Mouse (Mus musculus) MEL (cell line): ENCODE measurements at regions not wholly inside any gene's neighbourhood (a gene's known extent, or its start where the extent isn't known, plus 50 kb on each side); places are given as distances from the start of the nearest gene placed in this dataset.

ENCODE experiments used
- DNase-seq: peaks from one replicate; pipeline ENCODE4 v3.0.0; 2011; ENCODE audit warnings: low read depth, low spot score
- H3K27ac ChIP-seq: 2 replicates; pipeline ENCODE4 v1.5.1; 2012; ENCODE audit warnings: low read depth, mild to moderate bottlenecking, control low read depth, low read length, moderate library complexity; ENCODE audit not compliant: control insufficient read depth
- H3K27me3 ChIP-seq, 2 experiments: fragments of 150-350 bp in 1 of 2; sonication (generic) in 1 of 2; 2 replicates each; pipeline ENCODE4 v1.6.1; 2012; ENCODE audit warnings: low read length in 2 of 2, mild to moderate bottlenecking in 2 of 2, improper control_type of control experiment in 1 of 2, moderate library complexity in 1 of 2; ENCODE audit not compliant: insufficient read depth in 2 of 2, control insufficient read depth in 1 of 2
- H3K36me3 ChIP-seq, 2 experiments: 2 replicates each; pipeline ENCODE4 v1.6.1; 2012 to 2014; ENCODE audit warnings: low read length in 2 of 2, improper control_type of control experiment in 1 of 2, inconsistent platforms in 1 of 2, mild to moderate bottlenecking in 1 of 2; ENCODE audit not compliant: insufficient read depth in 2 of 2, control insufficient read depth in 1 of 2
- H3K4me1 ChIP-seq, 2 experiments: fragments of 150-350 bp in 1 of 2; sonication (generic) in 1 of 2; 2 replicates each; pipeline ENCODE4 v1.6.1; 2012; ENCODE audit warnings: low read length in 2 of 2, improper control_type of control experiment in 1 of 2, mild to moderate bottlenecking in 1 of 2; ENCODE audit not compliant: insufficient read depth in 2 of 2, control insufficient read depth in 1 of 2
- H3K4me3 ChIP-seq, 2 experiments: fragments of 150-350 bp in 1 of 2; sonication (generic) in 1 of 2; 2 replicates each; pipeline ENCODE4 v1.5.1; 2012; ENCODE audit warnings: low read depth in 2 of 2, low read length in 2 of 2, mild to moderate bottlenecking in 2 of 2, moderate library complexity in 2 of 2, control low read depth in 1 of 2, improper control_type of control experiment in 1 of 2; ENCODE audit not compliant: control insufficient read depth in 1 of 2, insufficient read depth in 1 of 2
- H3K79me2 ChIP-seq: 2 replicates; pipeline ENCODE4 v1.6.1; 2012; ENCODE audit warnings: mild to moderate bottlenecking, low read length, moderate library complexity; ENCODE audit not compliant: control insufficient read depth, poor library complexity, insufficient read depth
- H3K9ac ChIP-seq: 2 replicates; pipeline ENCODE4 v1.6.1; 2012; ENCODE audit warnings: low read depth, mild to moderate bottlenecking, control low read depth, low read length, moderate library complexity; ENCODE audit not compliant: control insufficient read depth, poor library complexity, severe bottlenecking
- H3K9me3 ChIP-seq: fragments of 150-350 bp; sonication (generic); replicated peaks from 2 replicates; pipeline ENCODE4 v1.6.1; 2012; ENCODE audit warnings: mild to moderate bottlenecking, low read length, improper control_type of control experiment, moderate library complexity; ENCODE audit not compliant: insufficient read depth
- CHD2 ChIP-seq: IDR thresholded peaks from 2 replicates; pipeline ENCODE4 v1.6.1; 2011; ENCODE audit warnings: low read length, improper control_type of control experiment
- EP300 ChIP-seq, 2 experiments: IDR thresholded peaks; 2 replicates each; pipeline ENCODE4 v1.6.1; 2011; ENCODE audit warnings: improper control_type of control experiment in 2 of 2, low read length in 2 of 2, low read depth in 1 of 2, mild to moderate bottlenecking in 1 of 2
- GABPA ChIP-seq: IDR thresholded peaks from 2 replicates; pipeline ENCODE4 v1.6.1; 2012; ENCODE audit warnings: low read depth, mild to moderate bottlenecking, inconsistent platforms, low read length, improper control_type of control experiment, moderate library complexity
- KAT2A ChIP-seq: conservative IDR thresholded peaks from 2 replicates; pipeline ENCODE4 v1.6.1; 2012; ENCODE audit warnings: low read depth, low read length, improper control_type of control experiment, inconsistent platforms
- MAFK ChIP-seq: IDR thresholded peaks from 2 replicates; pipeline ENCODE4 v1.6.1; 2011; ENCODE audit warnings: low read depth, mild to moderate bottlenecking, low read length, improper control_type of control experiment, borderline replicate concordance
- MAX ChIP-seq: IDR thresholded peaks from 2 replicates; pipeline ENCODE4 v1.6.1; 2011; ENCODE audit warnings: low read length, improper control_type of control experiment
- MAZ ChIP-seq: IDR thresholded peaks from 2 replicates; pipeline ENCODE4 v1.6.1; 2012; ENCODE audit warnings: low read depth, mild to moderate bottlenecking, inconsistent platforms, low read length, improper control_type of control experiment
- MXI1 ChIP-seq: IDR thresholded peaks from 2 replicates; pipeline ENCODE4 v1.6.1; 2011; ENCODE audit warnings: mild to moderate bottlenecking, low read depth, low read length, improper control_type of control experiment
- MYC ChIP-seq: IDR thresholded peaks from 2 replicates; pipeline ENCODE4 v1.6.1; 2011; ENCODE audit warnings: low read depth, mild to moderate bottlenecking, low read length, improper control_type of control experiment, moderate library complexity
- POLR2AphosphoS5 ChIP-seq: IDR thresholded peaks from 2 replicates; pipeline ENCODE4 v1.6.1; 2012; ENCODE audit warnings: low read depth, borderline replicate concordance, mild to moderate bottlenecking, inconsistent platforms, low read length, moderate library complexity, mixed read lengths
- RCOR1 ChIP-seq: IDR thresholded peaks from 2 replicates; pipeline ENCODE4 v1.6.1; 2012; ENCODE audit warnings: low read depth, mild to moderate bottlenecking, inconsistent platforms, low read length, improper control_type of control experiment
- TAL1 ChIP-seq: IDR thresholded peaks from 2 replicates; pipeline ENCODE4 v1.6.1; 2012; ENCODE audit warnings: mild to moderate bottlenecking, inconsistent platforms, low read length, moderate library complexity, mixed read lengths
- USF2 ChIP-seq, 2 experiments: IDR thresholded peaks; 2 replicates each; pipeline ENCODE4 v1.6.1; 2011 to 2012; ENCODE audit warnings: improper control_type of control experiment in 2 of 2, low read length in 2 of 2, borderline replicate concordance in 1 of 2, inconsistent platforms in 1 of 2, low read depth in 1 of 2, mild to moderate bottlenecking in 1 of 2; ENCODE audit not compliant: insufficient read depth in 1 of 2
- ZC3H11A ChIP-seq: IDR thresholded peaks from 2 replicates; pipeline ENCODE4 v1.6.1; 2012; ENCODE audit warnings: low read depth, mild to moderate bottlenecking, inconsistent platforms, low read length, improper control_type of control experiment

DNA sequence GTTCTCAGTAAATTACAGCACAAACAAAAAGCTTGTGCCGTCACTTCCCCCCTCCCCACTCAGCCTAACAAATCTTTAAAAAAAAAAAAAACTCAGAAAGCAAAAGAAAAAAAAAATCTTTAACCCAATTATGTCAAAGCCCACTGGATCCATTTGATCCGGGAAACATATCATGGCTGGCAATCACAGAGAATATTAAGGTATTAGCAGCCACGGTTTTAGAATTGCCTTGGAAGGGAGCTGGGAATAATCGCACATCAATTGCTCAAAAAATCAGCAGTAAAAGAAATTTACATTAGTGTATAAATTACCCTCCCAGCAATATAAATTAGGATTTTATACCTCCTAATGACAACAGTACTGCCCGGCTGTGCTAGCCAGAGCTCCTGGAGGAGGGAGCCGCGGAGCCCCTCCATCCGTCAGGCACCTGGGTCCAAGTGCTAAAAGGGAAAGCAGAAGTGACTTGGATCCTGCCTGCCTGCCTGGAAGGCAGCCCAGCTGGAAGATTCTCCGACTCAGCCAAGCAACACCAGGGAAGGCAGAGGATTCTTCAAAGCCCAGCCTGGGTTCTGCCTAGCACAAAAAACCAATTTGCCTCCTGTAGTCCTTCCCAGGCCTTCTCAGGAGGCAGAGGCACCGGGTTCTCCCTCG, 72.1 kb upstream of the Castor2 start:
- H3K79me2 ChIP-seq: no peaks in the 10 kb centered on the region
- no peak overlapping the region for H3K27ac ChIP-seq
- H3K4me3 ChIP-seq: no peak overlapping the region
- no peak for TF ChIP-seq MXI1
- TF ChIP-seq GABPA: no peak
- no peak for TF ChIP-seq TAL1
- no peak for TF ChIP-seq RCOR1
- TF ChIP-seq MAX: no peak
- TF ChIP-seq USF2 (IDR thresholded peaks at IDR 0.05; ENCODE audit: borderline replicate concordance in 1 of 2, insufficient read depth in 1 of 2, low read depth in 1 of 2, low read length in 2 of 2): no peak
- TF ChIP-seq POLR2AphosphoS5: no peak
- TF ChIP-seq EP300 (IDR thresholded peaks at IDR 0.05; ENCODE audit: low read depth in 1 of 2, low read length in 2 of 2): no peak
- TF ChIP-seq MAZ: no peak
- no peaks in the 10 kb centered on the region for H3K9me3 ChIP-seq
- no peak for DNase-seq
- H3K36me3 ChIP-seq: no peaks in the 10 kb centered on the region
- H3K9ac ChIP-seq: no peak overlapping the region
- H3K4me1 ChIP-seq: no peaks in the 10 kb centered on the region
- H3K27me3 ChIP-seq: no peaks in the 10 kb centered on the region

- Histone ChIP-seq H3K9me3 (no peaks in the 10 kb centered on the region), H3K27ac (no peak overlapping the region), H3K36me3 (no peaks in the 10 kb centered on the region), H3K9ac (no peak overlapping the region), H3K27me3 (no peaks in the 10 kb centered on the region), H3K4me1 (no peaks in the 10 kb centered on the region), H3K79me2 (no peaks in the 10 kb centered on the region), H3K4me3 (no peak overlapping the region)
- no peak for DNase-seq
- no peak for TF ChIP-seq KAT2A
Measured at GRCm38 (mm10) chr5:134019651-134020432, 79.7 kb upstream of the Castor2 start.

- Histone ChIP-seq H3K79me2 (no peaks in the 10 kb centered on the region), H3K4me1 (no peaks in the 10 kb centered on the region), H3K27me3 (no peaks in the 10 kb centered on the region), H3K27ac (no peak overlapping the region), H3K4me3 (no peak overlapping the region), H3K9me3 (no peaks in the 10 kb centered on the region), H3K9ac (no peak overlapping the region), H3K36me3 (no peaks in the 10 kb centered on the region)
- DNase-seq: peak; percentile 11
- TF ChIP-seq MYC: no peak
- no peak for TF ChIP-seq EP300 (IDR thresholded peaks at IDR 0.05; ENCODE audit: low read depth in 1 of 2, low read length in 2 of 2)
- TF ChIP-seq GABPA: no peak
- no peak for TF ChIP-seq ZC3H11A
- no peak for TF ChIP-seq CHD2
- TF ChIP-seq MAFK: no peak
- TF ChIP-seq POLR2AphosphoS5: no peak
Measured at GRCm38 (mm10) chr5:134014257-134015163, 85.0 kb upstream of the Castor2 start.
